Mouse (Mus musculus) myocyte (in vitro differentiated cells): ENCODE measurements around the gene Myo1e. TPM values are rescaled to one million over a fixed set of nuclear protein-coding genes. Genes with fewer than 3 reads are reported as not detected.

ENCODE experiments used
- H3K27me3 ChIP-seq: one replicate; pipeline ENCODE4 v1.6.1; 2011; ENCODE audit not compliant: control insufficient read depth, insufficient read depth, insufficient read length
- H3K36me3 ChIP-seq: one replicate; pipeline ENCODE4 v1.6.1; 2011; ENCODE audit not compliant: control insufficient read depth, insufficient read depth
- H3K4me2 ChIP-seq: one replicate; pipeline ENCODE4 v1.6.1; 2011; ENCODE audit warnings: low read depth, control low read depth
- H3K4me3 ChIP-seq: one replicate; pipeline ENCODE4 v1.5.1; 2011; ENCODE audit warnings: mild to moderate bottlenecking, control low read depth, moderate library complexity
- H3K79me2 ChIP-seq: one replicate; pipeline ENCODE4 v1.6.1; 2011; ENCODE audit not compliant: control insufficient read depth, insufficient read depth
- H3ac ChIP-seq: one replicate; pipeline ENCODE4 v1.6.1; 2011; ENCODE audit not compliant: control insufficient read depth, insufficient read length
- CEBPB ChIP-seq: IDR thresholded peaks from 2 replicates; pipeline ENCODE4 v1.6.1; 2011; ENCODE audit warnings: mild to moderate bottlenecking, moderate library complexity; ENCODE audit not compliant: poor library complexity, insufficient read depth, severe bottlenecking
- E2F4 ChIP-seq: IDR thresholded peaks from one replicate; pipeline ENCODE4 v1.6.1; 2011; ENCODE audit warnings: mild to moderate bottlenecking, control low read depth, moderate library complexity; ENCODE audit not compliant: insufficient read depth
- MAX ChIP-seq: IDR thresholded peaks from one replicate; pipeline ENCODE4 v1.6.1; 2011; ENCODE audit warnings: low read depth, mild to moderate bottlenecking, control low read depth
- MYOD1 ChIP-seq, 3 experiments: IDR thresholded peaks; one replicate each; pipeline ENCODE4 v1.6.1; 2011; ENCODE audit warnings: control low read depth in 2 of 3, low read depth in 2 of 3, mild to moderate bottlenecking in 2 of 3, moderate library complexity in 1 of 3; ENCODE audit not compliant: insufficient read length in 2 of 3, control insufficient read depth in 1 of 3
- MYOG ChIP-seq, 3 experiments: IDR thresholded peaks; one replicate each; pipeline ENCODE4 v1.6.1; 2011; ENCODE audit warnings: control low read depth in 2 of 3, low read depth in 2 of 3, mild to moderate bottlenecking in 2 of 3; ENCODE audit not compliant: insufficient read length in 2 of 3, control insufficient read depth in 1 of 3, insufficient read depth in 1 of 3
- POLR2A ChIP-seq: IDR thresholded peaks from one replicate; pipeline ENCODE4 v1.6.1; 2011; ENCODE audit warnings: low read depth, mild to moderate bottlenecking, control low read depth, moderate library complexity; ENCODE audit not compliant: insufficient read length
- POLR2AphosphoS2 ChIP-seq: IDR thresholded peaks from one replicate; pipeline ENCODE4 v1.6.1; 2011; ENCODE audit warnings: low read depth, control low read depth; ENCODE audit not compliant: insufficient read length
- SRF ChIP-seq: IDR thresholded peaks from one replicate; pipeline ENCODE4 v1.6.1; 2011; ENCODE audit warnings: low read depth; ENCODE audit not compliant: control insufficient read depth, insufficient read length
- TCF3 ChIP-seq: IDR thresholded peaks from one replicate; pipeline ENCODE4 v1.6.1; 2011; ENCODE audit warnings: low read depth, control low read depth; ENCODE audit not compliant: insufficient read length
- USF1 ChIP-seq: IDR thresholded peaks from one replicate; pipeline ENCODE4 v1.6.1; 2011; ENCODE audit warnings: low read depth, mild to moderate bottlenecking, control low read depth, moderate library complexity
- polyA plus RNA-seq: library from polyadenylated mRNA; unstranded; fragments of >200 nt; fragmentation: generic; extraction: Trizol; gene quantifications from one replicate; pipeline ENCODE4 v1.2.1, GENCODE M21; 2012; ENCODE audit warnings: missing spikeins

Myo1e gene
- polyA plus RNA-seq, 1 experiment = 26.5 TPM

DNA sequence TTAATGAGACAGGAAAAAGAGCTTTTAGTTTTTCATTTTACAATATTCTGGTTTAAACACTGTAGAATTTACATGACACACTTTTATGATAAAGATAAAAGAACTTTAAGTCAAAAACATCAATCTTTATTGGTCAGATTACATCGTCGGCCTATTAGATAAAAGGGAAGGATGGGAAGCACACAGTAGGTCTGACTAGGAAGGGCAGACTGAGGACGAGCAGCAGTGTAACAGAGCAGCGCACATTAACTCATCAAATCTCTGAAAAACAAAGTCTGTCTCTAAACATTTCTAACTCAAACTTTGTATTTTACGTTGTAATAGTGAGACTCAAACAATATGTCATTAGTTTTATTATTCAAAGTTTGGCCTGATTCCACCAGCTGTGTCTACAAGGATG is 241.9 kb downstream of the Myo1e start:
- H3K36me3 ChIP-seq = peaks cover 37% of the 10 kb centered on the region

More for the DNA sequence above, 241.9 kb downstream of the Myo1e start:
- TF ChIP-seq E2F4 (no peak), USF1 (no peak), TCF3 (no peak), MAX (no peak), CEBPB (no peak), POLR2A (no peak), MYOD1 (IDR thresholded peaks at IDR 0.05; ENCODE audit: control insufficient read depth in 1 of 3, insufficient read length in 2 of 3, low read depth in 2 of 3) (no peak), SRF (no peak), POLR2AphosphoS2 (no peak), MYOG (IDR thresholded peaks at IDR 0.05; ENCODE audit: control insufficient read depth in 1 of 3, insufficient read depth in 1 of 3, insufficient read length in 2 of 3, low read depth in 2 of 3) (no peak)
- Histone ChIP-seq H3K4me2 (no peak overlapping the region), H3K4me3 (no peak overlapping the region), H3K79me2 (peaks cover 4% of the 10 kb centered on the region), H3ac (no peak overlapping the region), H3K27me3 (no peaks in the 10 kb centered on the region)

Other genes starting within 250 kb of the Myo1e start
- gene Bnip2, start 217.9 kb upstream of the Myo1e start, polyA plus RNA-seq = 96.8 TPM
- 71.1 TPM for gene Gtf2a2, start 194.8 kb upstream of the Myo1e start, polyA plus RNA-seq
- 0.05 TPM for gene Gcnt3, start 169.3 kb upstream of the Myo1e start, polyA plus RNA-seq
- 0.20 TPM for gene Fam81a, start 64.8 kb upstream of the Myo1e start, polyA plus RNA-seq
- gene Ccnb2, start 214.2 kb downstream of the Myo1e start, polyA plus RNA-seq = 58.8 TPM